Mouse (Mus musculus) myocyte (in vitro differentiated cells): ENCODE results near the gene Mob2.

Experiments
- MAX ChIP-seq: IDR thresholded peaks from one replicate; pipeline ENCODE4 v1.6.1; 2011; ENCODE audit warnings: low read depth, mild to moderate bottlenecking, control low read depth
- POLR2A ChIP-seq: IDR thresholded peaks from one replicate; pipeline ENCODE4 v1.6.1; 2011; ENCODE audit warnings: low read depth, mild to moderate bottlenecking, control low read depth, moderate library complexity; ENCODE audit not compliant: insufficient read length
- POLR2AphosphoS2 ChIP-seq: IDR thresholded peaks from one replicate; pipeline ENCODE4 v1.6.1; 2011; ENCODE audit warnings: low read depth, control low read depth; ENCODE audit not compliant: insufficient read length

GRCm38 (mm10) chr7:142025196-142025595, 35.7 kb downstream of the Mob2 start:
- TF ChIP-seq POLR2A (no peak), MAX (no peak), POLR2AphosphoS2 (no peak)
